Mouse (Mus musculus) liver, adult 2 months (tissue): ENCODE data around the gene Aif1l. TPM values are rescaled to one million over a fixed set of nuclear protein-coding genes. Genes with fewer than 3 reads are reported as not detected.

Experiments used
- DNase-seq: peaks from one replicate; pipeline ENCODE4 v3.0.0-alpha.2; 2011; ENCODE audit warnings: low read depth, low spot score; ENCODE audit errors: extremely low read depth
- H3K27ac ChIP-seq: fragments of 200-500 bp; replicated peaks from 2 replicates; pipeline ENCODE4 v1.5.1; 2012; ENCODE audit warnings: low read depth, mild to moderate bottlenecking, control low read depth, inconsistent platforms, low read length; ENCODE audit not compliant: insufficient read depth
- H3K27me3 ChIP-seq: fragments of 200-500 bp; 2 replicates; pipeline ENCODE4 v1.6.1; 2012; ENCODE audit warnings: mild to moderate bottlenecking, moderate library complexity, low read length, inconsistent platforms; ENCODE audit not compliant: control insufficient read depth, insufficient read depth
- H3K36me3 ChIP-seq: fragments of 200-500 bp; 2 replicates; pipeline ENCODE4 v1.6.1; 2012; ENCODE audit warnings: low read length, inconsistent platforms; ENCODE audit not compliant: control insufficient read depth, insufficient read depth
- H3K4me1 ChIP-seq: fragments of 200-500 bp; 2 replicates; pipeline ENCODE4 v1.6.1; 2011; ENCODE audit warnings: low read length; ENCODE audit not compliant: control insufficient read depth, insufficient read depth
- H3K4me3 ChIP-seq: fragments of 200-500 bp; 2 replicates; pipeline ENCODE4 v1.5.1; 2011; ENCODE audit warnings: low read depth, mild to moderate bottlenecking, control low read depth, low read length, moderate library complexity; ENCODE audit not compliant: insufficient read depth
- H3K79me2 ChIP-seq: fragments of 200-500 bp; 2 replicates; pipeline ENCODE4 v1.6.1; 2012; ENCODE audit warnings: inconsistent platforms, mild to moderate bottlenecking, low read length, moderate library complexity; ENCODE audit not compliant: control insufficient read depth, insufficient read depth
- H3K9ac ChIP-seq: fragments of 200-500 bp; 2 replicates; pipeline ENCODE4 v1.6.1; 2012; ENCODE audit warnings: low read depth, mild to moderate bottlenecking, control low read depth, inconsistent platforms, low read length
- CTCF ChIP-seq: fragments of 200-500 bp; IDR thresholded peaks from 2 replicates; pipeline ENCODE4 v1.5.1; 2011; ENCODE audit warnings: low read depth, low read length, control low read depth
- POLR2A ChIP-seq: fragments of 200-500 bp; IDR thresholded peaks from 2 replicates; pipeline ENCODE4 v1.6.1; 2011; ENCODE audit warnings: low read length, control low read depth; ENCODE audit not compliant: insufficient read depth; ENCODE audit errors: extremely low read depth
- WGBS: fragments of 180-500 bp; shearing (Covaris S2); methylation state at CpG from one replicate; pipeline ENCODE4 v1.1.7; 2018; 5-methylcytosine and 5-hydroxymethylcytosine counted together
- polyA plus RNA-seq: library from polyadenylated mRNA; depleted of rRNA; stranded (reverse); fragments of >200 nt; gene quantifications from 2 replicates; pipeline ENCODE4 v1.2.3, GENCODE M21; 2012
- total RNA-seq: library from RNA; depleted of rRNA; stranded (reverse); fragments of >200 nt; gene quantifications from 2 replicates; pipeline ENCODE4 v1.2.3, GENCODE M21; 2014

Aif1l gene
- total and polyA plus RNA-seq, 2 experiments = 0.16 to 0.18 TPM

- Histone ChIP-seq H3K4me3 (no peak overlapping the region), H3K79me2 (no peaks in the 10 kb centered on the region), H3K27ac (no peak overlapping the region), H3K36me3 (no peaks in the 10 kb centered on the region), H3K4me1 (no peaks in the 10 kb centered on the region), H3K27me3 (peaks cover 8% of the 10 kb centered on the region), H3K9ac (no peak overlapping the region)
- 88% methylated on average over 3 of the region's 3 CpGs for WGBS
- DNase-seq = no peak
- no peak for TF ChIP-seq CTCF
- TF ChIP-seq POLR2A = no peak
Observed at GRCm38 (mm10) chr2:31952725-31953124, 2.8 kb downstream of the Aif1l start.

GRCm38 (mm10) chr2:31953687-31954086 is 3.7 kb downstream of the Aif1l start:
- no peak for DNase-seq
- Histone ChIP-seq H3K4me3 (no peak overlapping the region), H3K27me3 (peaks cover 8% of the 10 kb centered on the region), H3K9ac (no peak overlapping the region), H3K4me1 (no peaks in the 10 kb centered on the region), H3K27ac (no peak overlapping the region), H3K79me2 (no peaks in the 10 kb centered on the region), H3K36me3 (no peaks in the 10 kb centered on the region)
- 86% methylated on average over 8 of the region's 8 CpGs for WGBS
- no peak for TF ChIP-seq POLR2A
- TF ChIP-seq CTCF = no peak

- no peak overlapping the region for H3K27ac ChIP-seq
- H3K27me3 ChIP-seq = peaks cover 8% of the 10 kb centered on the region
- no peak for DNase-seq
- WGBS = 91% methylated on average over 9 of the region's 9 CpGs
- no peak overlapping the region for H3K9ac ChIP-seq
- H3K4me1 ChIP-seq = no peaks in the 10 kb centered on the region
- H3K36me3 ChIP-seq = no peaks in the 10 kb centered on the region
- H3K79me2 ChIP-seq = no peaks in the 10 kb centered on the region
- no peak overlapping the region for H3K4me3 ChIP-seq
- no peak for TF ChIP-seq CTCF
- no peak for TF ChIP-seq POLR2A
Observed at GRCm38 (mm10) chr2:31954779-31955181, 4.8 kb downstream of the Aif1l start.

GRCm38 (mm10) chr2:31955686-31956085 is 5.7 kb downstream of the Aif1l start:
- no peaks in the 10 kb centered on the region for H3K4me1 ChIP-seq
- no peak overlapping the region for H3K4me3 ChIP-seq
- no peak overlapping the region for H3K27ac ChIP-seq
- WGBS = 88% methylated on average over 5 of the region's 5 CpGs
- no peaks in the 10 kb centered on the region; the same call in 1 of the 2 replicates for H3K27me3 ChIP-seq
- no peaks in the 10 kb centered on the region for H3K36me3 ChIP-seq
- H3K79me2 ChIP-seq = no peaks in the 10 kb centered on the region
- no peak for DNase-seq
- TF ChIP-seq CTCF = no peak
- TF ChIP-seq POLR2A = no peak
- no peak overlapping the region for H3K9ac ChIP-seq

GRCm38 (mm10) chr2:31957211-31957610 is 7.3 kb downstream of the Aif1l start:
- Histone ChIP-seq H3K4me1 (no peaks in the 10 kb centered on the region), H3K27me3 (no peaks in the 10 kb centered on the region), H3K79me2 (no peaks in the 10 kb centered on the region), H3K36me3 (no peaks in the 10 kb centered on the region), H3K27ac (no peak overlapping the region), H3K9ac (no peak overlapping the region), H3K4me3 (no peak overlapping the region)
- 89% methylated on average over 10 of the region's 10 CpGs for WGBS
- no peak for DNase-seq
- no peak for TF ChIP-seq CTCF
- no peak for TF ChIP-seq POLR2A

- Histone ChIP-seq H3K79me2 (no peaks in the 10 kb centered on the region), H3K36me3 (no peaks in the 10 kb centered on the region), H3K27me3 (no peaks in the 10 kb centered on the region), H3K27ac (no peak overlapping the region), H3K4me3 (no peak overlapping the region), H3K4me1 (no peaks in the 10 kb centered on the region), H3K9ac (no peak overlapping the region)
- DNase-seq = no peak
- no peak for TF ChIP-seq POLR2A
- 95% methylated on average over 8 of the region's 8 CpGs for WGBS
Observed at GRCm38 (mm10) chr2:31960986-31961385, 11.0 kb downstream of the Aif1l start.
